ENCODE assay signal across 8 mouse cellular contexts in genomic region chr6:30508824-30509223, GRCm38 (mm10). TPM values are rescaled to one million over a fixed set of nuclear protein-coding genes. Genes with fewer than 3 reads are reported as not detected.
DNase-seq lines count a peak whose midpoint lies in the region; ATAC-seq lines count a peak whose summit lies in the region.
"Had no signal": no experiment of that assay in that cellular context is flagged by ENCODE, and none has a peak within 500 bp of the region (broad histone marks: within the 10 kb centered on the region; RNA-seq: fewer than 3 reads in every experiment).

No protein-coding gene starts in this region.

- peak overlapping the region; percentile 67 for H3K4me2 ChIP-seq in forebrain, embryonic 12.5 days
- peak overlapping the region; percentile 74 for H3K4me2 ChIP-seq in limb, embryonic 13.5 days (replicated peaks)
- H3K4me2 ChIP-seq in stomach, embryonic 14.5 days (replicated peaks; ENCODE audit: low read depth, low read length) = peak overlapping the region; percentile 44

- 5% methylated on average over 2 of the region's 2 CpGs for WGBS in forebrain, embryonic 12.5 days
- 9% methylated on average over 2 of the region's 2 CpGs for WGBS in limb, embryonic 13.5 days
- 11% methylated on average over 2 of the region's 2 CpGs for WGBS in stomach, embryonic 14.5 days

- H3K36me3 ChIP-seq in megakaryocyte, embryonic 14.5 days (replicated peaks; ENCODE audit: low read length) = peaks cover 33% of the 10 kb centered on the region
- peaks cover 19% of the 10 kb centered on the region for H3K36me3 ChIP-seq in forebrain, embryonic 12.5 days (replicated peaks)
- peaks cover 24% of the 10 kb centered on the region for H3K36me3 ChIP-seq in limb, embryonic 13.5 days
- H3K36me3 ChIP-seq in stomach, embryonic 14.5 days (ENCODE audit: control insufficient read depth, insufficient read depth, low read length) = peaks cover 23% of the 10 kb centered on the region

- peaks cover 27% of the 10 kb centered on the region for H3K4me1 ChIP-seq in megakaryocyte, embryonic 14.5 days
- H3K4me1 ChIP-seq in forebrain, embryonic 12.5 days = peaks cover 9% of the 10 kb centered on the region
- peaks cover 10% of the 10 kb centered on the region for H3K4me1 ChIP-seq in limb, embryonic 13.5 days
- H3K4me1 ChIP-seq in stomach, embryonic 14.5 days (ENCODE audit: control insufficient read depth, insufficient read depth, low read length) = peaks cover 7% of the 10 kb centered on the region

- H3K27me3 ChIP-seq in megakaryocyte, embryonic 14.5 days (replicated peaks) = no peaks in the 10 kb centered on the region
- H3K27me3 ChIP-seq in forebrain, embryonic 12.5 days = no peaks in the 10 kb centered on the region
- H3K27me3 ChIP-seq in limb, embryonic 13.5 days = no peaks in the 10 kb centered on the region
- H3K27me3 ChIP-seq in stomach, embryonic 14.5 days (ENCODE audit: control insufficient read depth, insufficient read depth, low read length) = no peaks in the 10 kb centered on the region

- H3K27ac ChIP-seq in forebrain, embryonic 12.5 days = peak overlapping the region; percentile 96
- H3K27ac ChIP-seq in limb, embryonic 13.5 days = peak overlapping the region; percentile 97
- peak overlapping the region; percentile 98 for H3K27ac ChIP-seq in stomach, embryonic 14.5 days (ENCODE audit: low read length)

- no peak for ATAC-seq in megakaryocyte, adult 5-6 weeks (ENCODE audit: poor library complexity, severe bottlenecking)
- no peak for ATAC-seq in forebrain, embryonic 12.5 days (ENCODE audit: low FRiP score)
- ATAC-seq in limb, embryonic 13.5 days (ENCODE audit: low FRiP score, low read depth) = no peak
- no peak for ATAC-seq in stomach, embryonic 14.5 days (ENCODE audit: insufficient number of reproducible peaks, insufficient read depth, low FRiP score, low read depth)

- no peak for DNase-seq in adrenal gland, postnatal 10 days
- no peak for DNase-seq in cerebellum, adult 11 months

- peak overlapping the region; percentile 96 for H3K4me3 ChIP-seq in megakaryocyte, embryonic 14.5 days (replicated peaks)
- peak overlapping the region; percentile 50 for H3K4me3 ChIP-seq in forebrain, embryonic 12.5 days (replicated peaks)
- peak overlapping the region; percentile 60 for H3K4me3 ChIP-seq in limb, embryonic 13.5 days
- H3K4me3 ChIP-seq in stomach, embryonic 14.5 days (ENCODE audit: low read depth, low read length) = peak overlapping the region; percentile 46

- H3K9ac ChIP-seq in forebrain, embryonic 12.5 days = peak overlapping the region; percentile 71
- peak overlapping the region; percentile 87 for H3K9ac ChIP-seq in limb, embryonic 13.5 days
- peak overlapping the region; percentile 78 for H3K9ac ChIP-seq in stomach, embryonic 14.5 days (replicated peaks; ENCODE audit: low read depth, low read length)

- H3K9me3 ChIP-seq in megakaryocyte, embryonic 14.5 days = peaks cover 3% of the 10 kb centered on the region; the same call in 1 of the 2 replicates
- no peaks in the 10 kb centered on the region for H3K9me3 ChIP-seq in forebrain, embryonic 12.5 days
- no peaks in the 10 kb centered on the region for H3K9me3 ChIP-seq in limb, embryonic 13.5 days
- no peaks in the 10 kb centered on the region for H3K9me3 ChIP-seq in stomach, embryonic 14.5 days (ENCODE audit: control insufficient read depth, low read depth, low read length)

RNA-seq across cellular contexts. Expression of gene Tmem209, which starts 0.8 kb away (rescaled TPM):
- 1.7 TPM in 1 of 2 replicates, not detected in the other for polyA plus RNA-seq in megakaryocyte, embryonic 14.5 days (2012; ENCODE audit: insufficient read depth, low replicate concordance)
- 40.3 and 42.3 TPM in 2 replicates for total RNA-seq in megakaryocyte, adult 5-6 weeks (2015)
- 24.0 and 39.0 TPM in 2 replicates for total RNA-seq in megakaryocyte, adult 5-6 weeks (2017)
- 48.1 and 49.4 TPM in 2 replicates for polyA plus RNA-seq in forebrain, embryonic 12.5 days (2016; fragmentation: Nextera tagmentation; extraction: Ambion mirVana)
- 34.7 and 34.9 TPM in 2 replicates for polyA plus RNA-seq in limb, embryonic 13.5 days (2015; fragmentation: Nextera tagmentation; extraction: Ambion mirVana)
- 39.8 and 45.0 TPM in 2 replicates for polyA plus RNA-seq in stomach, embryonic 14.5 days (2014; fragmentation: Nextera tagmentation; extraction: Ambion mirVana)
- 10 to 100 TPM; 20.2 to 24.3 TPM for total RNA-seq in adrenal gland, postnatal 10 days (2021)

RNA-seq across cellular contexts. Expression of gene Ssmem1, which starts 0.8 kb away (rescaled TPM):
- polyA plus RNA-seq in megakaryocyte, embryonic 14.5 days (2012; ENCODE audit: insufficient read depth, low replicate concordance) = not detected in 2 replicates
- total RNA-seq in megakaryocyte, adult 5-6 weeks (2015) = 0.68 TPM in 1 of 2 replicates, not detected in the other
- 0.44 and 1.1 TPM in 2 replicates for total RNA-seq in megakaryocyte, adult 5-6 weeks (2017)
- polyA plus RNA-seq in forebrain, embryonic 12.5 days (2016; fragmentation: Nextera tagmentation; extraction: Ambion mirVana) = 0.29 and 0.42 TPM in 2 replicates
- polyA plus RNA-seq in limb, embryonic 13.5 days (2015; fragmentation: Nextera tagmentation; extraction: Ambion mirVana) = 0.22 and 0.34 TPM in 2 replicates
- polyA plus RNA-seq in stomach, embryonic 14.5 days (2014; fragmentation: Nextera tagmentation; extraction: Ambion mirVana) = 0.52 TPM in 1 of 2 replicates, not detected in the other
- under 1 TPM; 0.24 to 0.27 TPM for total RNA-seq in adrenal gland, postnatal 10 days (2021)

RNA-seq across cellular contexts. Expression of gene Cpa2, which starts 32.6 kb away (rescaled TPM):
- not detected in 2 replicates for polyA plus RNA-seq in megakaryocyte, embryonic 14.5 days (2012; ENCODE audit: insufficient read depth, low replicate concordance)
- 0.27 TPM in 1 of 2 replicates, not detected in the other for total RNA-seq in megakaryocyte, adult 5-6 weeks (2015)
- total RNA-seq in megakaryocyte, adult 5-6 weeks (2017) = not detected in 2 replicates
- 4.6 and 7.0 TPM in 2 replicates for polyA plus RNA-seq in forebrain, embryonic 12.5 days (2016; fragmentation: Nextera tagmentation; extraction: Ambion mirVana)
- polyA plus RNA-seq in limb, embryonic 13.5 days (2015; fragmentation: Nextera tagmentation; extraction: Ambion mirVana) = 10.4 and 11.1 TPM in 2 replicates
- 1.4 and 127 TPM in 2 replicates for polyA plus RNA-seq in stomach, embryonic 14.5 days (2014; fragmentation: Nextera tagmentation; extraction: Ambion mirVana)
- total RNA-seq in adrenal gland, postnatal 10 days (2021) = 1 to 10 TPM in 1 of 2 experiments, under 1 TPM in 1; 0.90 to 2.8 TPM

RNA-seq across cellular contexts. Expression of gene Cpa4, which starts 59.3 kb away (rescaled TPM):
- polyA plus RNA-seq in megakaryocyte, embryonic 14.5 days (2012; ENCODE audit: insufficient read depth, low replicate concordance) = not detected in 2 replicates
- not detected in 2 replicates for total RNA-seq in megakaryocyte, adult 5-6 weeks (2015)
- not detected in 2 replicates for total RNA-seq in megakaryocyte, adult 5-6 weeks (2017)
- 4.7 and 5.2 TPM in 2 replicates for polyA plus RNA-seq in forebrain, embryonic 12.5 days (2016; fragmentation: Nextera tagmentation; extraction: Ambion mirVana)
- 2.3 and 2.7 TPM in 2 replicates for polyA plus RNA-seq in limb, embryonic 13.5 days (2015; fragmentation: Nextera tagmentation; extraction: Ambion mirVana)
- polyA plus RNA-seq in stomach, embryonic 14.5 days (2014; fragmentation: Nextera tagmentation; extraction: Ambion mirVana) = 0.49 and 0.71 TPM in 2 replicates
- total RNA-seq in adrenal gland, postnatal 10 days (2021) = 1 to 10 TPM; 1.4 to 1.7 TPM
- polyA plus RNA-seq: urinary bladder, adult 2 months had no signal

Comparison
In these comparisons a context has a peak if more than half of its experiments do, and no peak if none do; other contexts are left out.
1. H3K4me3 ChIP-seq: peak in every context shown above with its lines; median percentile 96 in megakaryocyte, embryonic 14.5 days; 60 in limb, embryonic 13.5 days; 50 in forebrain, embryonic 12.5 days; 46 in stomach, embryonic 14.5 days.
2. RNA of gene Tmem209, which starts 0.8 kb away (polyA plus RNA-seq): 48.1 to 49.4 TPM in forebrain, embryonic 12.5 days, 39.8 to 45.0 TPM in stomach, embryonic 14.5 days and 34.7 to 34.9 TPM in limb, embryonic 13.5 days; 1.7 TPM in megakaryocyte, embryonic 14.5 days; every median in the first group is over 10 times any median in the second.
3. Peak in every context shown above with its lines, with median percentiles within 50 percentile points of each other: H3K27ac ChIP-seq, H3K4me2 ChIP-seq and H3K9ac ChIP-seq.